Mouse (Mus musculus): ENCODE measurements around the gene Immt.

DNA sequence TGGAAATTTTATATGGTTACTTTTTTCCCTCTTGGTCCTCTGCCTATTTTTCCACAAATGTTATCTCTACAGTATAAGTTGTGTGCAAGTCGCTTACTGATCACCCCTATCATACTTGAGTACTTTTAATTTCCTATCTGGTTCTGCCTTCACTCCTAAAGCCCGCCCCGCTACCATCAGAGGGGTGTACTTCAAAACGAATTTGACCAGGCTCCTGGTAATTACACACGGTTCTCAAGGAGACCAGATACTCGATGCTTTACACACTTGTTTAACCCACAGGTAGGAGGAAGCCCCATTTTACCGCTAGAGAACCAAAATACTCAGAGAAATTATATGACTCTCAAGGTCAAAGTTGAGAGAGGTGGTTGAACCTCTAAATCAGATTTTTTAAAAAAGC is 8.0 kb upstream of the Immt start:
- TF ChIP-seq CTCF (IDR thresholded peaks at IDR 0.05; ENCODE audit: low read depth) = no peak
- no peak for TF ChIP-seq EP300 (IDR thresholded peaks at IDR 0.05; ENCODE audit: low read depth)
